In the genomic region with DNA sequence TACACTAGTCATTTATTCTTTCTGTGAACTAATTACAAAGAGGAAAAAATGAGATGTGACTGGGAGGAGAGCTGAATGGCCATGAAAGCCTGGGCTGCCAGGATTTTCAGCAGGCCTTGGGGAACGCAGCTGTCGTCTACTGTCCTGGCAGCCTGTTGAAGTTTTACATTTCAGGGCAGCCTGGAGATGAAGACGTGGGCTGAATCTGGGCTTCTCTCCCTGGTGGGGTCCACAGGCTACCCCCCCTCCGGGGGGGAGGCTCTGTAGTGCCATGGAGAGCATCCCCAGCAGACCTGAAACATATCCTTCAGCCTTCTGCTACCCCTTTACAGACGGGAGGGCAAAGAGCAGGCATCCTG, we compare ENCODE assay signal across 18 mouse cellular contexts.
DNase-seq lines count a peak whose midpoint lies in the region; ATAC-seq and TF ChIP-seq lines count a peak whose summit lies in the region.
"Had no signal": no experiment of that assay in that cellular context is flagged by ENCODE, and none has a peak within 500 bp of the region (broad histone marks: within the 10 kb centered on the region; RNA-seq: fewer than 3 reads in every experiment).

No protein-coding gene starts in this region.

- H3K4me3 ChIP-seq in layer of hippocampus, adult 2 months, result no peak overlapping the region
- H3K4me3 ChIP-seq in forebrain, embryonic 11.5 days (ENCODE audit: low read depth, low read length), result no peak overlapping the region
- no peak overlapping the region for H3K4me3 ChIP-seq in hindbrain, embryonic 16.5 days (ENCODE audit: low read length)
- H3K4me3 ChIP-seq: embryonic facial prominence, embryonic 15.5 days; heart, embryonic 13.5 days; limb, embryonic 15.5 days had no signal

- no peak for ATAC-seq in forebrain, embryonic 11.5 days (replicated peaks; ENCODE audit: low FRiP score)
- ATAC-seq in hindbrain, embryonic 16.5 days, result peak; percentile 43
- no peak for ATAC-seq in megakaryocyte progenitor cell, adult 5-6 weeks (replicated peaks; ENCODE audit: poor library complexity)
- ATAC-seq: inflammation-experienced regulatory T-cells, adult 6 months had no signal

- intact Hi-C loops in left cerebral cortex, postnatal 25 days (cut with DNase I), result no loop called here

- H3K9ac ChIP-seq in forebrain, embryonic 11.5 days (ENCODE audit: low read length), result no peak overlapping the region
- no peak overlapping the region for H3K9ac ChIP-seq in hindbrain, embryonic 16.5 days (ENCODE audit: low read depth, low read length)
- H3K9ac ChIP-seq: embryonic facial prominence, embryonic 15.5 days; heart, embryonic 13.5 days; limb, embryonic 15.5 days had no signal

- H3K36me3 ChIP-seq in forebrain, embryonic 11.5 days (ENCODE audit: control insufficient read depth, insufficient read depth, low read length), result peaks cover 27% of the 10 kb centered on the region
- H3K36me3 ChIP-seq in hindbrain, embryonic 16.5 days (ENCODE audit: control insufficient read depth, insufficient read depth, low read length), result peaks cover 55% of the 10 kb centered on the region

- no peaks in the 10 kb centered on the region for H3K27me3 ChIP-seq in forebrain, embryonic 11.5 days (ENCODE audit: control insufficient read depth, insufficient read depth, low read length)
- no peaks in the 10 kb centered on the region for H3K27me3 ChIP-seq in hindbrain, embryonic 16.5 days (replicated peaks; ENCODE audit: control insufficient read depth, insufficient read depth, low read length)
- H3K27me3 ChIP-seq: CH12.LX; embryonic facial prominence, embryonic 15.5 days; heart, embryonic 13.5 days; limb, embryonic 15.5 days; Patski had no signal

- TF ChIP-seq CTCF in layer of hippocampus, adult 2 months (conservative IDR thresholded peaks at IDR 0.05), result no peak

- peak overlapping the region; percentile 88 for H3K27ac ChIP-seq in layer of hippocampus, adult 2 months
- peak overlapping the region; percentile 7; the same call in 1 of the 2 replicates for H3K27ac ChIP-seq in forebrain, embryonic 11.5 days (ENCODE audit: low read depth, low read length)
- H3K27ac ChIP-seq in hindbrain, embryonic 16.5 days (ENCODE audit: low read depth, low read length), result peak overlapping the region; percentile 37
- H3K27ac ChIP-seq: embryonic facial prominence, embryonic 15.5 days; heart, embryonic 13.5 days; limb, embryonic 15.5 days; stomach, postnatal 0 days had no signal

- H3K9me3 ChIP-seq in forebrain, embryonic 11.5 days (ENCODE audit: control insufficient read depth, low read length), result no peaks in the 10 kb centered on the region
- H3K9me3 ChIP-seq in hindbrain, embryonic 16.5 days (ENCODE audit: control insufficient read depth, low read length), result no peaks in the 10 kb centered on the region
- H3K9me3 ChIP-seq: embryonic facial prominence, embryonic 15.5 days; heart, embryonic 13.5 days; limb, embryonic 15.5 days had no signal

- no peak overlapping the region for H3K4me2 ChIP-seq in forebrain, embryonic 11.5 days (ENCODE audit: low read depth, low read length, severe bottlenecking)
- no peak overlapping the region for H3K4me2 ChIP-seq in hindbrain, embryonic 16.5 days (ENCODE audit: low read length)
- H3K4me2 ChIP-seq: embryonic facial prominence, embryonic 15.5 days; heart, embryonic 13.5 days; limb, embryonic 15.5 days had no signal

- 87% methylated on average over 5 of the region's 5 CpGs for WGBS in forebrain, embryonic 11.5 days
- 47% methylated on average over 5 of the region's 5 CpGs for WGBS in hindbrain, embryonic 16.5 days

- peak in 1 of 2 experiments; percentile 34 for DNase-seq in layer of hippocampus, adult 2 months (ENCODE audit: low spot score in 2 of 2)
- no peak for DNase-seq in layer of hippocampus, adult 11-12 months (ENCODE audit: low spot score)
- peak; percentile 50 for DNase-seq in brain, adult 2 months (ENCODE audit: low read depth, low spot score)
- DNase-seq in forebrain, embryonic 11.5 days (ENCODE audit: low spot score), result no peak
- no peak for DNase-seq in ovary, postnatal 10 days (ENCODE audit: low spot score)
- DNase-seq in left cerebral cortex, postnatal 25 days (ENCODE audit: low spot score in 2 of 2), result no peak
- DNase-seq: adrenal gland, adult 8-10 months; cerebellum, postnatal 25 days; lung, adult 2 months had no signal

- H3K4me1 ChIP-seq in forebrain, embryonic 11.5 days (replicated peaks; ENCODE audit: control insufficient read depth, insufficient read depth, low read length), result no peaks in the 10 kb centered on the region
- H3K4me1 ChIP-seq in hindbrain, embryonic 16.5 days (ENCODE audit: control insufficient read depth, insufficient read depth, low read depth, low read length), result peaks cover 9% of the 10 kb centered on the region; the same call in 1 of the 2 replicates
- H3K4me1 ChIP-seq: embryonic facial prominence, embryonic 15.5 days; heart, embryonic 13.5 days; limb, embryonic 15.5 days had no signal

Comparison
In these comparisons a context has a peak if more than half of its experiments do, and no peak if none do; other contexts are left out.
1. H3K27ac ChIP-seq: peak in every context shown above with its lines; median percentile 88 in layer of hippocampus, adult 2 months; 37 in hindbrain, embryonic 16.5 days; 7 in forebrain, embryonic 11.5 days.